Mouse (Mus musculus) bone marrow, adult 2 months (tissue): ENCODE results near the gene Cdc14a.
A peak's percentile ranks its signal among the peaks of the same experiment; 100 is the strongest.

Experiments used
- CTCF ChIP-seq: fragments of 200-500 bp; IDR thresholded peaks from 2 replicates; pipeline ENCODE4 v1.5.1; 2011; ENCODE audit warnings: low read length, control low read depth; ENCODE audit not compliant: control insufficient read depth, insufficient read depth
- POLR2A ChIP-seq: fragments of 200-500 bp; IDR thresholded peaks from 2 replicates; pipeline ENCODE4 v1.6.1; 2011; ENCODE audit warnings: low read depth, mild to moderate bottlenecking, control low read depth, low read length, borderline replicate concordance; ENCODE audit not compliant: control insufficient read depth

- peak; percentile 91 for TF ChIP-seq CTCF
- TF ChIP-seq POLR2A: no peak
Measured at GRCm38 (mm10) chr3:116340950-116341624, 82.7 kb downstream of the Cdc14a start.
